Mouse (Mus musculus): ENCODE measurements at regions not wholly inside any gene's neighbourhood (a gene's known extent, or its start where the extent isn't known, plus 50 kb on each side); places are given as distances from the start of the nearest gene placed in this dataset.

- intact Hi-C loops (cut with DNase I): no loop called here
These were observed 54.7 kb upstream of the Irx5 start for GRCm38 (mm10) chr8:92302694-92303093.

GRCm38 (mm10) chr8:92301029-92301428, 56.4 kb upstream of the Irx5 start:
- intact Hi-C loops (cut with DNase I): no loop called here

GRCm38 (mm10) chr8:92286841-92287811, 70.3 kb upstream of the Irx5 start:
- intact Hi-C loops (cut with DNase I): no loop called here

- intact Hi-C loops (cut with DNase I): no loop called here
These were observed 81.7 kb upstream of the Irx5 start for GRCm38 (mm10) chr8:92275755-92276154.

- intact Hi-C loops (cut with DNase I): no loop called here
These were observed 84.7 kb upstream of the Irx5 start for GRCm38 (mm10) chr8:92272726-92273125.

GRCm38 (mm10) chr8:92272073-92272472, 85.4 kb upstream of the Irx5 start:
- intact Hi-C loops (cut with DNase I): no loop called here

- intact Hi-C loops (cut with DNase I): no loop called here
These were observed 86.8 kb upstream of the Irx5 start for GRCm38 (mm10) chr8:92270636-92271035.

GRCm38 (mm10) chr8:92267415-92267814, 90.0 kb upstream of the Irx5 start:
- intact Hi-C loops (cut with DNase I): no loop called here

GRCm38 (mm10) chr8:92260056-92260455, 97.4 kb upstream of the Irx5 start:
- intact Hi-C loops (cut with DNase I): no loop called here

GRCm38 (mm10) chr8:92258258-92258657, 99.2 kb upstream of the Irx5 start:
- intact Hi-C loops (cut with DNase I): no loop called here

- intact Hi-C loops (cut with DNase I): no loop called here
These were observed 104.6 kb upstream of the Irx5 start for GRCm38 (mm10) chr8:92252597-92253375.

GRCm38 (mm10) chr8:92246301-92246700, 111.1 kb upstream of the Irx5 start:
- intact Hi-C loops (cut with DNase I): no loop called here

- intact Hi-C loops (cut with DNase I): no loop called here
These were observed 116.6 kb upstream of the Irx5 start for GRCm38 (mm10) chr8:92240686-92241275.

- intact Hi-C loops (cut with DNase I): no loop called here
These were observed 125.8 kb upstream of the Irx5 start for GRCm38 (mm10) chr8:92231326-92232225.

GRCm38 (mm10) chr8:92229526-92229925, 127.9 kb upstream of the Irx5 start:
- intact Hi-C loops (cut with DNase I): no loop called here

- intact Hi-C loops (cut with DNase I): no loop called here
These were observed 132.5 kb upstream of the Irx5 start for GRCm38 (mm10) chr8:92224929-92225328.

GRCm38 (mm10) chr8:92222992-92223391, 134.4 kb upstream of the Irx5 start:
- intact Hi-C loops (cut with DNase I): no loop called here

GRCm38 (mm10) chr8:92219181-92219890, 138.1 kb upstream of the Irx5 start:
- intact Hi-C loops (cut with DNase I): no loop called here

GRCm38 (mm10) chr8:92217521-92217920, 139.9 kb upstream of the Irx5 start:
- intact Hi-C loops (cut with DNase I): no loop called here

- intact Hi-C loops (cut with DNase I): no loop called here
These were observed 141.2 kb upstream of the Irx5 start for GRCm38 (mm10) chr8:92216176-92216575.

Data from adrenal gland (tissue).